Mouse (Mus musculus) fat pad, adult 2 months (tissue): ENCODE results near the gene Psme2.

Experiments
- DNase-seq: peaks from one replicate; pipeline ENCODE4 v3.0.0-alpha.2; 2011; ENCODE audit warnings: low read depth, low spot score; ENCODE audit errors: extremely low read depth

The Psme2 gene

GRCm38 (mm10) chr14:55570588-55570987 lies 20.3 kb downstream of the Psme2 start:
- DNase-seq = no peak

GRCm38 (mm10) chr14:55567496-55567895 lies 23.4 kb downstream of the Psme2 start:
- no peak for DNase-seq

GRCm38 (mm10) chr14:55565748-55566147 lies 25.2 kb downstream of the Psme2 start:
- no peak for DNase-seq

- DNase-seq = no peak
Measured at GRCm38 (mm10) chr14:55563249-55563648, 27.7 kb downstream of the Psme2 start.

GRCm38 (mm10) chr14:55561860-55562259 lies 29.1 kb downstream of the Psme2 start:
- DNase-seq = no peak

GRCm38 (mm10) chr14:55560202-55561073 lies 30.5 kb downstream of the Psme2 start, which contains the start of gene A730061H03Rik:
TSS of gene A730061H03Rik (minus strand) at chr14:55560406.
- peak; percentile 98 for DNase-seq

GRCm38 (mm10) chr14:55559799-55560201 lies 31.1 kb downstream of the Psme2 start, which contains the start of gene Dcaf11:
TSS of gene Dcaf11 (plus strand) at chr14:55560006.
- DNase-seq = no peak

- no peak for DNase-seq
Measured at GRCm38 (mm10) chr14:55558740-55559448, 32.0 kb downstream of the Psme2 start.

GRCm38 (mm10) chr14:55557587-55557986 lies 33.3 kb downstream of the Psme2 start:
- no peak for DNase-seq

- DNase-seq = no peak
Measured at GRCm38 (mm10) chr14:55557003-55557402, 33.9 kb downstream of the Psme2 start.

- no peak for DNase-seq
Measured at GRCm38 (mm10) chr14:55555788-55556187, 35.1 kb downstream of the Psme2 start.

GRCm38 (mm10) chr14:55554635-55555034 lies 36.3 kb downstream of the Psme2 start:
- no peak for DNase-seq

- no peak for DNase-seq
Measured at GRCm38 (mm10) chr14:55551794-55552193, 39.1 kb downstream of the Psme2 start.

GRCm38 (mm10) chr14:55551347-55551746 lies 39.6 kb downstream of the Psme2 start:
- DNase-seq = no peak

- DNase-seq = no peak
Measured at GRCm38 (mm10) chr14:55550191-55550590, 40.7 kb downstream of the Psme2 start.

GRCm38 (mm10) chr14:55544334-55544733 lies 46.6 kb downstream of the Psme2 start:
- DNase-seq = no peak

GRCm38 (mm10) chr14:55542268-55542667 lies 48.6 kb downstream of the Psme2 start:
- no peak for DNase-seq

GRCm38 (mm10) chr14:55540787-55541321 lies 50.1 kb downstream of the Psme2 start:
- no peak for DNase-seq

- no peak for DNase-seq
Measured at GRCm38 (mm10) chr14:55540067-55540786, 50.7 kb downstream of the Psme2 start, which contains the start of gene Pck2. TSS of gene Pck2 (plus strand) at chr14:55540266.
